ENCODE assay signal across 8 mouse cellular contexts in genomic region chr5:146692361-146692975, GRCm38 (mm10).
DNase-seq lines count a peak whose midpoint lies in the region; ATAC-seq lines count a peak whose summit lies in the region.

No protein-coding gene starts in this region.

- H3K27ac ChIP-seq in kidney, embryonic 15.5 days, result peak overlapping the region; percentile 85
- peak overlapping the region; percentile 70 for H3K27ac ChIP-seq in lung, embryonic 16.5 days (ENCODE audit: low read length)

- H3K27me3 ChIP-seq in kidney, embryonic 15.5 days, result no peaks in the 10 kb centered on the region
- H3K27me3 ChIP-seq in lung, embryonic 16.5 days (ENCODE audit: control insufficient read depth, insufficient read depth, low read depth, low read length), result no peaks in the 10 kb centered on the region

- peaks cover 33% of the 10 kb centered on the region for H3K4me1 ChIP-seq in kidney, embryonic 15.5 days
- peaks cover 15% of the 10 kb centered on the region for H3K4me1 ChIP-seq in lung, embryonic 16.5 days (replicated peaks; ENCODE audit: control insufficient read depth, insufficient read depth, low read length)

- H3K4me2 ChIP-seq in kidney, embryonic 15.5 days, result no peak overlapping the region
- peak overlapping the region; percentile 15; the same call in 1 of the 2 replicates for H3K4me2 ChIP-seq in lung, embryonic 16.5 days (ENCODE audit: low read depth, low read length)

- H3K4me3 ChIP-seq in kidney, embryonic 15.5 days (replicated peaks), result no peak overlapping the region
- H3K4me3 ChIP-seq in lung, embryonic 16.5 days (ENCODE audit: low read length), result no peak overlapping the region

- no peaks in the 10 kb centered on the region for H3K9me3 ChIP-seq in kidney, embryonic 15.5 days (replicated peaks)
- no peaks in the 10 kb centered on the region for H3K9me3 ChIP-seq in lung, embryonic 16.5 days (ENCODE audit: control insufficient read depth, low read length)

- DNase-seq in layer of hippocampus, adult 11-12 months (ENCODE audit: low spot score), result peak; percentile 19
- no peak for DNase-seq in layer of hippocampus, adult 9-10 months (ENCODE audit: low spot score)
- no peak for DNase-seq in adrenal gland, adult 8-10 months
- no peak for DNase-seq in urinary bladder, adult 18-20 months (ENCODE audit: low spot score in 2 of 2)

- no peaks in the 10 kb centered on the region for H3K36me3 ChIP-seq in kidney, embryonic 15.5 days
- H3K36me3 ChIP-seq in lung, embryonic 16.5 days (ENCODE audit: control insufficient read depth, insufficient read depth, low read length), result no peaks in the 10 kb centered on the region

- peak; percentile 7; the same call in 1 of the 2 replicates for ATAC-seq in common myeloid progenitor, adult 5-6 weeks (replicated peaks; ENCODE audit: low read depth, poor library complexity, severe bottlenecking)
- peak; percentile 57 for ATAC-seq in kidney, embryonic 15.5 days (replicated peaks; ENCODE audit: low FRiP score)
- peak; percentile 81 for ATAC-seq in lung, embryonic 16.5 days (ENCODE audit: low read depth)
- no peak for ATAC-seq in inflammation-experienced regulatory T-cells, adult 6 months

- WGBS in kidney, embryonic 15.5 days, result 21% methylated on average over 7 of the region's 7 CpGs
- 6% methylated on average over 7 of the region's 7 CpGs for WGBS in lung, embryonic 16.5 days

- no peak overlapping the region for H3K9ac ChIP-seq in kidney, embryonic 15.5 days
- 0 out of 2 replicates have a peak overlapping the region, but pooled peaks have one; percentile 26 for H3K9ac ChIP-seq in lung, embryonic 16.5 days (ENCODE audit: low read length)
